Mouse (Mus musculus): ENCODE measurements at regions not wholly inside any gene's neighbourhood (a gene's known extent, or its start where the extent isn't known, plus 50 kb on each side); places are given as distances from the start of the nearest gene placed in this dataset.

DNA sequence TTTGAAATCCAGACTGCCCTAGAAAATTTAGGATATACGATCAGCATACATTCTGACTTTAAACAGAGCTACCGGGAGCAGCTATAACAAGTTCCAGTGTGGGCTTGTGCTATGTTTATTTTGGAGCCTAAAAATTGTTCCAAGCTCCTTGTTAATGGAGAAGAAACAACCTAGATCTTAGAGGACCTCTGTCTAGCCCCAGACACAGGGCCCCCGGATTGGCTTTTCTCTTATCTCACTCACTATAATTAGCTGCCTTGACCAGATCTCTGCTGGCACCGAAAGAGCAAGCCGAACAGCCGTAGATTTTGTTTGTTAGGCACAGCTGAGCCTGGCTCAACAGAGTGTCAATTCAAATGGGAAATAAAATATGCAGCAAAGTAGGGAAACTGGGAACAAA lies 50.1 kb upstream of the Herpud2 start:
- peak in 1 of 2 experiments; percentile 5 for DNase-seq

Measured in cerebellum, adult 18-20 months (tissue).